In genomic region chr7:130049461-130049860, GRCm38 (mm10) we compare ENCODE assay signal across 21 mouse cellular contexts.
"Had no signal": no experiment of that assay in that cellular context is flagged by ENCODE, and none has a peak within 500 bp of the region (broad histone marks: within the 10 kb centered on the region; RNA-seq: fewer than 3 reads in every experiment).

No protein-coding gene starts in this region.

- H3K9me3 ChIP-seq: limb, embryonic 12.5 days; limb, embryonic 15.5 days; midbrain, embryonic 15.5 days; neural tube, embryonic 13.5 days; stomach, embryonic 15.5 days had no signal

- H3K4me1 ChIP-seq: midbrain, embryonic 15.5 days had no signal

- H3K27ac ChIP-seq: limb, embryonic 12.5 days; limb, embryonic 15.5 days; liver, embryonic 14.5 days; macrophage; midbrain, embryonic 15.5 days; neural tube, embryonic 13.5 days; stomach, embryonic 15.5 days had no signal

- H3K4me3 ChIP-seq: limb, embryonic 12.5 days; limb, embryonic 15.5 days; midbrain, embryonic 15.5 days; myocyte; neural tube, embryonic 13.5 days; stomach, embryonic 15.5 days had no signal

- H3K27me3 ChIP-seq: limb, embryonic 12.5 days; limb, embryonic 15.5 days; midbrain, embryonic 15.5 days; neural tube, embryonic 13.5 days; stomach, embryonic 15.5 days had no signal

- DNase-seq: kidney, adult 18-20 months; kidney, adult 9 months; kidney, postnatal 25 days; layer of hippocampus, postnatal 36 days; left cerebral cortex, postnatal 4 days; liver, postnatal 0 days; lung, embryonic 14.5 days; retina, postnatal 1 day; right cerebral cortex, postnatal 25 days; spleen, adult 18-20 months; thymus, postnatal 25 days had no signal

- ATAC-seq: liver, postnatal 0 days; lung, postnatal 0 days; midbrain, embryonic 15.5 days had no signal

- H3K4me2 ChIP-seq: limb, embryonic 12.5 days; limb, embryonic 15.5 days; liver, embryonic 11.5 days; lung, embryonic 14.5 days; midbrain, embryonic 15.5 days; neural tube, embryonic 13.5 days; stomach, embryonic 15.5 days had no signal

- H3K9ac ChIP-seq: limb, embryonic 12.5 days; limb, embryonic 15.5 days; liver, embryonic 14.5 days; liver, postnatal 0 days; lung, embryonic 14.5 days; midbrain, embryonic 15.5 days; neural tube, embryonic 13.5 days; stomach, embryonic 15.5 days had no signal

- H3K36me3 ChIP-seq: limb, embryonic 12.5 days; limb, embryonic 15.5 days; midbrain, embryonic 15.5 days; neural tube, embryonic 13.5 days; stomach, embryonic 15.5 days had no signal
